8 mouse cellular contexts compared by ENCODE assay signal in genomic region chr9:27154763-27155530, GRCm38 (mm10). TPM values are rescaled to one million over a fixed set of nuclear protein-coding genes. Genes with fewer than 3 reads are reported as not detected.
A peak's percentile ranks its signal among the peaks of the same experiment; 100 is the strongest.
DNase-seq lines count a peak whose midpoint lies in the region; ATAC-seq and TF ChIP-seq lines count a peak whose summit lies in the region.

Gene Jam3, minus strand, starts transcription at chr9:27155421.

- peak; percentile 96 for ATAC-seq in common myeloid progenitor, adult 5-6 weeks (replicated peaks; ENCODE audit: low read depth, poor library complexity, severe bottlenecking)
- ATAC-seq in hindbrain, postnatal 0 days = peak; percentile 99
- no peak for ATAC-seq in monocyte, adult 5-6 weeks (replicated peaks; ENCODE audit: insufficient number of reproducible peaks, low FRiP score, low TSS enrichment, poor library complexity, severe bottlenecking)

- peak within 1 kb of the TSS; percentile 65 for H3K9ac ChIP-seq in hindbrain, postnatal 0 days (replicated peaks; ENCODE audit: low read length)

- peak within 1 kb of the TSS; percentile 62 for H3K4me2 ChIP-seq in hindbrain, postnatal 0 days (ENCODE audit: low read depth, low read length)

- no peaks in the 10 kb centered on the region for H3K27me3 ChIP-seq in hindbrain, postnatal 0 days (ENCODE audit: insufficient read depth, low read length)

- peaks cover 7% of the 10 kb centered on the region; the same call in 1 of the 2 replicates for H3K4me1 ChIP-seq in hindbrain, postnatal 0 days (ENCODE audit: insufficient read depth, low read length)

- H3K27ac ChIP-seq in hindbrain, postnatal 0 days = peak within 1 kb of the TSS; percentile 80
- H3K27ac ChIP-seq in left cerebral cortex, adult 2 months = peak within 1 kb of the TSS; percentile 85

- no peaks in the 10 kb centered on the region for H3K9me3 ChIP-seq in hindbrain, postnatal 0 days (ENCODE audit: low read length)

- WGBS in hindbrain, postnatal 0 days = under 1% methylated on average over 58 of the region's 58 CpGs

- TF ChIP-seq CTCF in hindbrain, postnatal 0 days (IDR thresholded peaks at IDR 0.05; ENCODE audit: low read depth) = peak; percentile 27; the same call in 1 of the 2 replicates
- TF ChIP-seq CTCF in left cerebral cortex, adult 2 months (IDR thresholded peaks at IDR 0.05) = no peak; the same call in 1 of the 2 replicates

- peak within 1 kb of the TSS; percentile 60 for H3K4me3 ChIP-seq in hindbrain, postnatal 0 days (ENCODE audit: low read length)
- H3K4me3 ChIP-seq in left cerebral cortex, adult 2 months = peak within 1 kb of the TSS; percentile 84

- DNase-seq in adrenal gland, adult (ENCODE audit: inconsistent age in 2 of 2, low spot score in 1 of 2) = peak; percentile 94 to 97
- peak; percentile 94 for DNase-seq in gastrocnemius, postnatal 10 days
- peak; percentile 99 for DNase-seq in hindbrain, postnatal 0 days (ENCODE audit: low spot score)
- peak; percentile 95 for DNase-seq in left cerebral cortex, adult 2 months (ENCODE audit: extremely low spot score in 1 of 2, low spot score in 2 of 2)
- DNase-seq in lung, postnatal 4 days = peak; percentile 90 to 92
- DNase-seq in right cerebral cortex, postnatal 25 days = peak; percentile 94

- intact Hi-C loops in left cerebral cortex, adult 2 months (cut with DNase I) = no loop called here

- H3K36me3 ChIP-seq in hindbrain, postnatal 0 days (ENCODE audit: insufficient read depth, low read length) = no peaks in the 10 kb centered on the region

RNA-seq across cellular contexts. Expression of gene Jam3, which starts in this region (rescaled TPM):
- total RNA-seq in common myeloid progenitor, adult 5-6 weeks (2017) = 0.14 TPM in 1 of 2 replicates, not detected in the other
- 10 to 100 TPM; 28.7 to 34.4 TPM for total RNA-seq in gastrocnemius, postnatal 10 days (2021)
- 33.8 and 37.6 TPM in 2 replicates for total RNA-seq in hindbrain, postnatal 0 days (2014; rRNA removed)
- 28.9 and 32.6 TPM in 2 replicates for polyA plus RNA-seq in hindbrain, postnatal 0 days (2015; fragmentation: Nextera tagmentation; extraction: Ambion mirVana)
- total RNA-seq in left cerebral cortex, adult 2 months (2021) = 10 to 100 TPM; 32.6 TPM
- 1.0 TPM in 1 of 3 replicates, not detected in the others for total RNA-seq in monocyte, adult 5-6 weeks (2017)

Comparison
In these comparisons a context has a peak if more than half of its experiments do, and no peak if none do; other contexts are left out.
1. RNA of gene Jam3 (total RNA-seq): 33.8 to 37.6 TPM in hindbrain, postnatal 0 days, 28.7 to 34.4 TPM in gastrocnemius, postnatal 10 days and 32.6 TPM in left cerebral cortex, adult 2 months; 1.0 TPM in monocyte, adult 5-6 weeks and 0.14 TPM in common myeloid progenitor, adult 5-6 weeks; every median in the first group is over 10 times any median in the second.
2. Peak in ATAC-seq in common myeloid progenitor, adult 5-6 weeks; RNA of the gene not detected or under 1 TPM.
3. Peak in every context shown above with its lines, with median percentiles within 50 percentile points of each other: DNase-seq.